Mouse (Mus musculus): ENCODE data around the gene Hoxd11.

DNA sequence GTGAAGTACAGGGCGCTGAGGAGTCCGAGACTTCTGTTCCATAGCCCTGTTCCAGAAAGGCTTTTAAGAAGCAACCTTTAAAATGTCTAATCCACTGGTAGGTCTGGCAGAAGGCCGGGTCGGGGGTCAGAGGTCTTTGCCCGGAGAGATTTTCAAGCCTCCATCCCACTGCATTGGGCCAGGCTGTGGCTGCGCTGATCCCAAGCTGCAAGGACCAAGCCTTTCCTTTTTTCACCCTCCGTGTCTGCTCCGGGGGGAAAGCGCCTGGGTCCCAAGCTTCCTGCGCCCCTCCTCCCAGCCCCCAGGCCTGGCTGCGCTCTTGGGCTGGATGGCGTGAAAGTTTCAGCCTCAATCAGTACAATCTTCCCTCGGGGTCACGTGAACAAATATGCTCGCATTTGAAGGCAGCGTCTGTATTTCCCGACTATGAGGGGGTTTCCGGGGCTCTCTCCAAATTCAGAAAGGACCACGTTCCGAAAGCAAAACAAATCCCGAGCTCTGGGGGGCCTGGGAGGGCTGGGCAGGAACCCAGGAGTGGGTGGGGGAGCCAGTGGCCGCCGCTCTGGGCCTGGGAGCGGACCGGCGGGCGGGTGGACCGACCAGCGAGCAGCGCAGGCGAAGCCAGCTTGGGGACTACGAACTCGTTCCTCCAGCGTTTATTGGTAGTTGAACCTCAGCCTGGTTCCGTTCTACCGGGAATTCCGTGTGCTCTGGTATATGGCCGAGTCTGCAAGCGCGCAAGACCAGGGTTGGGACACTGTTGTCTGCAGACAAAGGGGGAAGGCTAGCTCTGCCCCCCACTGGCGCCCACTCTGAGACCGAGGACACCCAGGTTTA is 56.7 kb downstream of the Hoxd11 start:
- no peak for TF ChIP-seq CTCF (conservative IDR thresholded peaks at IDR 0.05; ENCODE audit: low read length)
- TF ChIP-seq NANOG (IDR thresholded peaks at IDR 0.05; ENCODE audit: borderline replicate concordance, low read length) = no peak

Measured in E14TG2a.4 (cell line).